Comparison of ENCODE assay signal across 14 mouse cellular contexts in genomic region chr15:101713731-101714130, GRCm38 (mm10). TPM values are rescaled to one million over a fixed set of nuclear protein-coding genes. Genes with fewer than 3 reads are reported as not detected.
"Had no signal": no experiment of that assay in that cellular context is flagged by ENCODE, and none has a peak within 500 bp of the region (broad histone marks: within the 10 kb centered on the region; RNA-seq: fewer than 3 reads in every experiment).

No protein-coding gene starts in this region.

- H3K9ac ChIP-seq: limb, embryonic 13.5 days; liver, embryonic 12.5 days; lung, embryonic 14.5 days; midbrain, embryonic 15.5 days; neural tube, embryonic 12.5 days had no signal

- ATAC-seq: intestine, embryonic 16.5 days; liver, embryonic 12.5 days; midbrain, embryonic 15.5 days had no signal

- H3K27ac ChIP-seq: kidney, postnatal 0 days; limb, embryonic 13.5 days; liver, embryonic 12.5 days; macrophage; midbrain, embryonic 15.5 days; neural tube, embryonic 12.5 days had no signal

- H3K9me3 ChIP-seq: limb, embryonic 13.5 days; liver, embryonic 12.5 days; megakaryocyte, embryonic 14.5 days; midbrain, embryonic 15.5 days; neural tube, embryonic 12.5 days had no signal

- H3K36me3 ChIP-seq: limb, embryonic 13.5 days; liver, embryonic 12.5 days; midbrain, embryonic 15.5 days; neural tube, embryonic 12.5 days had no signal

- H3K4me1 ChIP-seq: limb, embryonic 13.5 days; liver, embryonic 12.5 days; megakaryocyte, embryonic 14.5 days; midbrain, embryonic 15.5 days; neural tube, embryonic 12.5 days had no signal

- H3K27me3 ChIP-seq: limb, embryonic 13.5 days; midbrain, embryonic 15.5 days had no signal

- H3K4me2 ChIP-seq: liver, embryonic 12.5 days; lung, embryonic 14.5 days; midbrain, embryonic 11.5 days; midbrain, embryonic 15.5 days; neural tube, embryonic 12.5 days had no signal

- DNase-seq: kidney, adult 9 months; kidney, postnatal 36 days; lung, embryonic 14.5 days; lung, postnatal 10 days had no signal

- H3K4me3 ChIP-seq: limb, embryonic 13.5 days; liver, embryonic 12.5 days; megakaryocyte, embryonic 14.5 days; midbrain, embryonic 15.5 days; neural tube, embryonic 12.5 days had no signal

RNA-seq across cellular contexts. Expression of gene Krt5, which starts 1.0 kb away (rescaled TPM):
- polyA plus RNA-seq: lung, embryonic 14.5 days; macrophage had no signal

RNA-seq across cellular contexts. Expression of gene Krt6a, which starts 19.6 kb away (rescaled TPM):
- polyA plus RNA-seq: kidney, postnatal 0 days; liver, embryonic 12.5 days; liver, embryonic 16.5 days; lung, embryonic 14.5 days; macrophage; midbrain, embryonic 11.5 days had no signal

RNA-seq across cellular contexts. Expression of gene Krt71, which starts 29.2 kb away (rescaled TPM):
- polyA plus RNA-seq: intestine, embryonic 16.5 days; kidney, postnatal 0 days; limb, embryonic 13.5 days; liver, embryonic 12.5 days; liver, embryonic 16.5 days; lung, embryonic 14.5 days; macrophage; midbrain, embryonic 11.5 days; neural tube, embryonic 12.5 days had no signal

RNA-seq across cellular contexts. Expression of gene Krt6b, which starts 33.6 kb away (rescaled TPM):
- polyA plus RNA-seq: intestine, embryonic 16.5 days; kidney, postnatal 0 days; limb, embryonic 13.5 days; liver, embryonic 12.5 days; liver, embryonic 16.5 days; lung, embryonic 14.5 days; macrophage; midbrain, embryonic 11.5 days; midbrain, embryonic 15.5 days; neural tube, embryonic 12.5 days had no signal
